Mouse (Mus musculus) macrophage (primary cell): Measurements from ENCODE around the gene Slc22a8. TPM values are rescaled to one million over a fixed set of nuclear protein-coding genes. Genes with fewer than 3 reads are reported as not detected.

Experiments
- H3K27ac ChIP-seq: fragments of 350-480 bp; formaldehyde crosslinking; 2 replicates; pipeline ENCODE4 v1.9.0; 2021
- H3K36me3 ChIP-seq: fragments of 350-480 bp; formaldehyde crosslinking; 2 replicates; pipeline ENCODE4 v1.9.0; 2021; ENCODE audit errors: inconsistent target
- H3K4me3 ChIP-seq: fragments of 350-480 bp; formaldehyde crosslinking; 2 replicates; pipeline ENCODE4 v1.9.0; 2021; ENCODE audit errors: inconsistent target
- H3K79me2 ChIP-seq: fragments of 350-480 bp; formaldehyde crosslinking; 2 replicates; pipeline ENCODE4 v1.9.0; 2021; ENCODE audit errors: inconsistent target
- WGBS: methylation state at CpG from one replicate; pipeline ENCODE4 v1.1.7; 2026; ENCODE audit warnings: inconsistent platforms; ENCODE audit not compliant: missing documents; 5-methylcytosine and 5-hydroxymethylcytosine counted together
- polyA plus RNA-seq: library from polyadenylated mRNA; stranded (reverse); fragments of 250-400 nt; gene quantifications from 3 replicates; pipeline ENCODE4 v1.2.4, GENCODE M21; 2018; ENCODE audit warnings: inconsistent platforms

Slc22a8 gene
- polyA plus RNA-seq, 1 experiment from 2014 or later: not detected

DNA sequence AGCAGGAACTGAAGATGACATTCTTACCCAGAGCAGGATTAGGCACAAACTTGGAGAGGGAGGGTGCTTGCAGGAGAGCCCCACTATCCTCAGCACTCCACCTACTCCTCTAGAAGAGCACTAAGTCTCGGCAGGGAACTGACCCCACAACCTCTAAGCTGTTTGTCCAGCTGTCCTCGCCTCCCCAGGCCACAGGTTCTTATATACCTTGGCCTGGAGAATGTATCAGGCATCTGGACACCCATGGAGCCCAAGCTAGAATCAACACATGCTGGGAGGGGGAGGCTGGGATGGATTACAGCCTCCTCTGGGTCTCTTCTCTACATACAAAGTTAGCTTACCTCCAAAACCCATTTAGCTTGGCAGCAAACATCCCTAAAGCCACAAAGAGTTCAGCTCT, 23.3 kb downstream of the Slc22a8 start:
- WGBS: 82% methylated on average over 2 of the region's 2 CpGs

DNA sequence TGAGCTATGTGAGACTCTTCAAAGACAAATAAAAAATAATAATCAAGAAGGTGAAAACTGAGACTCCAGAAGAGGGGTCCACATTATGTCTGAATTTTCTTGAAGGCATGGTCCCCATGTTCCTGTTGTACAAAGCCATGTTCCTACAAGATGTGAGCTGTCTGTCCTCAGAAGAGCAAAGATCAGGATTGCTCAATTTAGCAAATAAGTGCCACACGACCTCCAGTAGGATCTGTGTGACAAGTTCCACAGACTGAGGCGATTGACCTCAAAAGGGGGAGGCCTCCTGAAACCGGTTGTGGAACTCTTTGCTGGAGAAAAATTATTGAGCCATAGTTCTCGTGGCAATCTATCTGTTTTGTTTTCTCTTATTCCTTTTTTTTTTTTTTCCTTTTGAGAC, 25.3 kb downstream of the Slc22a8 start:
- 43% methylated on average over 3 of the region's 4 CpGs for WGBS
- Histone ChIP-seq H3K4me3 (no peak overlapping the region), H3K79me2 (no peaks in the 10 kb centered on the region), H3K36me3 (no peaks in the 10 kb centered on the region), H3K27ac (no peak overlapping the region)

More for the DNA sequence above, 23.3 kb downstream of the Slc22a8 start:
- Histone ChIP-seq H3K27ac (no peak overlapping the region), H3K36me3 (no peaks in the 10 kb centered on the region), H3K79me2 (no peaks in the 10 kb centered on the region), H3K4me3 (no peak overlapping the region)

DNA sequence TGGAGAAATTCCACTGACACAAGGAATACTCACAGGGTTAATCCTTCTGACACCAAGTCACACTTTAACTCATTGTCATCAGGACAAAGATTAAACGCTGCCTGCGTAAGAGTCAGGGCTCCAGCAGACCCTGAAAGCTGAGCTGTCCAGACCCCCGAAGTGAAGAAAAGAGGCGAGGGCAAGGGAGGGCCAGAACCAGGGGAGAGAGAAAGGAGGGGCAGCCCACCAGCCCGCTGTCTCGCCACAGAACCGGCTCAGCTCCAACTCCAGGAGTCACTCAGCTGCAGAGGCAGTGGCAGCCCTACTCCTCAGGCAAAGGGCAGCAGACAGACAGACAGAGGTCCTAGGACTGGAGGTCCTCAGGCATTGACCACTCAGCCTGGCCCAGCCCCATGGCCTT, 26.9 kb downstream of the Slc22a8 start, which contains the start of gene Slc22a6:
Gene Slc22a6, plus strand, starts transcription at position 136 of the 400 bp plus-strand sequence.
- Histone ChIP-seq H3K79me2 (no peaks in the 10 kb centered on the region), H3K36me3 (no peaks in the 10 kb centered on the region), H3K27ac (no peak within 1 kb of the TSS), H3K4me3 (no peak within 1 kb of the TSS)
- 85% methylated on average over 6 of the region's 7 CpGs for WGBS

DNA sequence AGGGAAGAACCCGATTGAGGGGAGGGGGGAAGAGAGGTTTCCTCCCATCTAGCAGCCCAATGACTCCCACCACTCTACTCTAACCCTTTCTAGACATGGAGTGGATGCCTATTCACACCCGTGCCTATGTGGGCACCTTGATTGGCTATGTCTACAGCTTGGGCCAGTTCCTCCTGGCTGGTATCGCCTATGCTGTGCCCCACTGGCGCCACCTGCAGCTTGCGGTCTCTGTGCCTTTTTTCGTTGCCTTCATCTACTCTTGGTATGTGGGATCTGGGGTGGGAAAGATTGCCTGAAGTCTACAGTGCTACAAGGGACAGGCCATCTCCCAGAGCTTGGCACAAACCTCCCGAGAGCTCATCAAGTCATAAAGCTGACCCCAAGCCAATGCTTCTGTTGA, 30.0 kb downstream of the Slc22a8 start:
- WGBS: 98% methylated on average over 7 of the region's 7 CpGs
- H3K36me3 ChIP-seq: no peaks in the 10 kb centered on the region
- H3K79me2 ChIP-seq: no peaks in the 10 kb centered on the region
- no peak overlapping the region for H3K4me3 ChIP-seq
- no peak overlapping the region for H3K27ac ChIP-seq

DNA sequence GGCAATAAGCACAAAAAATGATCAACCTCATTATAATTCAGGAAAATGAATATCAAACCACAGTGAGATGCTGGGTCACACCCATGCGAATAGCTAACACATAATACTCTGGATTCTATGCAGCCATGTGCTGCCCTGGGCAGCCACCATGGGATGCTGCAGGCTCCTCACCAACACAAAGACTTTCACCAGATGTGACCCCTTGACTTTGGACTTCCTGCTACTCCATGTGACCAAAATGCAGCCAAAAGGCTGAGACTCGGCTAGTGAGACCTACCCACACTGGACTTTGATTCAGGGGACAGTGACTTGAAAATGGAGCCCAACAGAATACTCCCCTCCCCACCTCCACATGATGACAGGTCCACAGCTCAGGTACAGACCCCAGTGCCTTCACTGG, 39.2 kb downstream of the Slc22a8 start:
- Histone ChIP-seq H3K27ac (no peak overlapping the region), H3K36me3 (no peaks in the 10 kb centered on the region), H3K79me2 (no peaks in the 10 kb centered on the region), H3K4me3 (no peak overlapping the region)
- WGBS: 88% methylated on average over 2 of the region's 2 CpGs

DNA sequence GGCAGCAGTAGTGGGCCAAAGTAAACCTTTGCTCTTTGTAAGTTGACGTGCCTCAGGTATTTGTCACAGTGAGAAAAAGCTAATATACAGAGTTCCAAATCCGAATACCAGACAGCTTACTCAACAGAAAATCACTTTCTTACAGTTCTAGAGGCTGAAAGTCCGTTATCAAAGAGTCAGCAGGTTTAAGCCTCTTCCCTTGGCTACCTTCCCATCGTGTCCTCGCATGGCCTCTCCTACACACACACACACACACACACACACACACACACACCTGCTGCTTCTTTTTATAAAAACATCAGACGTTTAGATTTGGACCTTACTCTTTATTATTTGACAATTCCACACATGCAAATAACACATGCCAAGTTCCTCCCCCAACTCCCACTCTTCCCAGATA, 39.8 kb downstream of the Slc22a8 start:
- no peaks in the 10 kb centered on the region for H3K79me2 ChIP-seq
- 90% methylated on average over 6 of the region's 6 CpGs for WGBS
- no peaks in the 10 kb centered on the region for H3K36me3 ChIP-seq
- H3K27ac ChIP-seq: no peak overlapping the region
- no peak overlapping the region for H3K4me3 ChIP-seq

DNA sequence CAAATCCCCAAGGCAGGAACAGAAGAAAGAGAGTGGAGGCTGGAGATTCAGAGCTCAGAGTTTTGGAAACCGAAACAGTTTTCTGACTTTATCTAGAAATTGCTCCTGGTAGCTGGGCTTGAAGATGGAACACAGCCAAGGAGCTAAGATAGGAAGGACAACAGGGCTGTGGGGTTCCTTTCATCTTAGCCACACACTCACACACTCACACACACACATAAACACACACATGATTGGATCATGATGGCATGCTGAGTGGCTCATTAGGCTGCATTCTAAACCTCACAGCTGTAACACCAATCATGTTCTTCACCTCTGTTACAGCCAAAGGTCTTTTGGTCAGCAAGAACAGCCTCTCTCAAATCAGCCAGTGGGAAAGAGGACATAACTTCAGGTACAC, 41.0 kb downstream of the Slc22a8 start:
- WGBS: 76% methylated on average over 1 of the region's 1 CpGs
- no peak overlapping the region for H3K27ac ChIP-seq
- no peak overlapping the region for H3K4me3 ChIP-seq
- no peaks in the 10 kb centered on the region for H3K79me2 ChIP-seq
- H3K36me3 ChIP-seq: no peaks in the 10 kb centered on the region

DNA sequence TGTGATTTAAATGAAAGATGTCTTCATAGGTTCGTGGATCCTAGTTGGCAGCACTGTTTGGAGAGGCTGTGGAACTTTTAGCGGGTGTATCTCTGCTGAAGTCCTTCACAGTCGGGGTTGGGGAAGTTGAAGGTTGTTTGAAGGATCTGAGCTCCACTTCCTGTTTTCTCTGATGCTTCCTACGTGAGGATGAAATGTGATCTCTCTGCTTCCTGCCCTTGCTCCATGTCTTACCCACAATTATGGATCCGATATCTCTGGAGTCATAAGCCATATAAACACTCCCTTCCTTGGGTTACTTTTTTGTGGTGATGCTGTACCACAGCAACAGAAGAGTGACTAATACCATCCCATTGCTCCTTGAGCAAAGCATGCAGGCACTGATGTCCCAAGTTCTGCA, 51.0 kb downstream of the Slc22a8 start:
- WGBS: 1% methylated on average over 5 of the region's 5 CpGs
- no peak overlapping the region for H3K27ac ChIP-seq
- no peaks in the 10 kb centered on the region for H3K79me2 ChIP-seq
- no peak overlapping the region for H3K4me3 ChIP-seq
- H3K36me3 ChIP-seq: no peaks in the 10 kb centered on the region

DNA sequence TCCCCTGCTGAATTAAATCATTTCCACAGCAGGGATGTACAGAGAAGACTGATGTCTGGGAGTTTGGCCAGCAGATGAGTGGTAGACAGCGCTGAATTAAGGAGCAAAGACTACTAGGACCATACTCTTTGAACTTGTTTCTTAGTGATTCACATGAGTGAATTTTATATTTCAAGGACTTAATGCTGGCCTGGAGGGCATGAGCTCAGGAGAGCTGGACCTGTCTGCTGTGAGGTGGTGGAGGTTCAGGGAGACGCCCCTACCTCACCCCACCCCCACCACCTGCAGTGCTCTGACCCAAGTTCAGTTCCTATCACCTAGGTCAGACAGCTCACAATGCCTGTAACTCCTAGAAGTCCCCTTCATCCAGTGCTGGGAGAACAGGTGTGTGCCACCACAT, 55.3 kb downstream of the Slc22a8 start:
- H3K27ac ChIP-seq: no peak overlapping the region
- H3K4me3 ChIP-seq: no peak overlapping the region
- H3K79me2 ChIP-seq: no peaks in the 10 kb centered on the region
- WGBS: 90% methylated on average over 2 of the region's 2 CpGs
- no peaks in the 10 kb centered on the region for H3K36me3 ChIP-seq

DNA sequence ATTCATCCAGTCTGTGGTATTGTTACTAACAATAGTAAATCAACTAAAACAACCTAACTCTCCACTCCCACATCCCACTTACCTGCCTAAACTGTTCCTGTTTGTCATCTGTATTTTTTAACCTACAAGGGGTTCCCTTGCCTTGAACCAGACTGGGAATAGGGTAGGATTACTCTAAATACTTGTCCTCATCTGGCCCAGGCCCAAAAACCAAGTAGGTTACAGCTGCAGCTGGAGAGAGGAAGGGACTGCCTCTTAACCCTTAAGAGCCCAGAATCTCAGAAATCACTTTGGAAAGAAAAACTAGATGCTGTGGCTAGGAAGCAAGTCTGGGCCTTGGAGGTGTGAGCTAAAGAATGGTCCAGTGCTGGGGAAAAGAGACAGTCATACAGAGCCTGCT, 64.8 kb downstream of the Slc22a8 start:
- no peaks in the 10 kb centered on the region for H3K79me2 ChIP-seq
- H3K27ac ChIP-seq: no peak overlapping the region
- no peaks in the 10 kb centered on the region for H3K36me3 ChIP-seq
- H3K4me3 ChIP-seq: no peak overlapping the region

DNA sequence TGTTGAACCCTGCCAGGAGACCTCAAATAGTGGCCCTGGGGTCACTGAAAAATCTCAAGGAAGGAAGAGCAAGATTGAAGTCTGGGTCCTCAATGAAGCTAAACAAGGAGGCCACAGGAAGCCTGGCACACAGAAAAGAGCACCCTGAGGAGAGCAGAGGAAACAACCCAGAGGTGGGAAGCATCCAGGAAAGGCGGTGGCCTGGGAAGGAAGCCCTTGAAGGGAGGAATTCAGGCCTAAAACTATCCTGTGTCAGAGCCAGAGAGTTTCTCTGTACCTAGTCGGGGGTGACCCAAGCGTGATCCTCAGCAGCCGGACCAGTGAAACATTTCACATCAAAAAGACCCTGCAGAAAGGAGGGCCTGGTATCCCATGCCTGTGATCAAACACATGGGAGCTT, 65.3 kb downstream of the Slc22a8 start:
- Histone ChIP-seq H3K27ac (no peak overlapping the region), H3K36me3 (no peaks in the 10 kb centered on the region), H3K4me3 (no peak overlapping the region), H3K79me2 (no peaks in the 10 kb centered on the region)
- 82% methylated on average over 4 of the region's 4 CpGs for WGBS

Other genes starting within 250 kb of the Slc22a8 start
- gene Slc22a30, start 186.1 kb upstream of the Slc22a8 start, polyA plus RNA-seq: not detected in 3 replicates
- gene Slc22a6, start 26.8 kb downstream of the Slc22a8 start, polyA plus RNA-seq: not detected in 3 replicates
- not detected in 3 replicates for gene Chrm1, start 72.5 kb downstream of the Slc22a8 start, polyA plus RNA-seq
- 384 to 539 TPM (median 494 TPM) in 3 replicates for gene Slc3a2, start 132.1 kb downstream of the Slc22a8 start, polyA plus RNA-seq
- 16.3 to 42.4 TPM (median 18.1 TPM) in 3 replicates for gene Wdr74, start 144.6 kb downstream of the Slc22a8 start, polyA plus RNA-seq
- gene 1700092M07Rik, start 149.5 kb downstream of the Slc22a8 start, polyA plus RNA-seq: not detected in 3 replicates
- 32.3 to 65.9 TPM (median 61.9 TPM) in 3 replicates for gene Stx5a, start 150.2 kb downstream of the Slc22a8 start, polyA plus RNA-seq
- gene Nxf1, start 165.8 kb downstream of the Slc22a8 start, polyA plus RNA-seq: 68.7 to 115 TPM (median 96.9 TPM) in 3 replicates
- 14.9 to 33.7 TPM (median 26.6 TPM) in 3 replicates for gene Tmem223, start 179.7 kb downstream of the Slc22a8 start, polyA plus RNA-seq
- 70.7 to 93.4 TPM (median 87.5 TPM) in 3 replicates for gene Tmem179b, start 183.2 kb downstream of the Slc22a8 start, polyA plus RNA-seq
- gene Taf6l, start 195.2 kb downstream of the Slc22a8 start, polyA plus RNA-seq: 11.3 to 16.9 TPM (median 15.6 TPM) in 3 replicates
- gene Polr2g, start 207.3 kb downstream of the Slc22a8 start, polyA plus RNA-seq: 87.6 to 127 TPM (median 98.0 TPM) in 3 replicates
- gene Zbtb3, start 211.3 kb downstream of the Slc22a8 start, polyA plus RNA-seq: 1.5 to 2.4 TPM (median 2.0 TPM) in 3 replicates
- gene Ttc9c, start 228.1 kb downstream of the Slc22a8 start, polyA plus RNA-seq: 25.0 to 30.5 TPM (median 30.3 TPM) in 3 replicates
- 74.0 to 130 TPM (median 81.5 TPM) in 3 replicates for gene Hnrnpul2, start 228.8 kb downstream of the Slc22a8 start, polyA plus RNA-seq
- gene AC129217.1, start 238.5 kb downstream of the Slc22a8 start, polyA plus RNA-seq: 44.3 TPM in 1 of 3 replicates, not detected in the others
- gene Bscl2, start 246.2 kb downstream of the Slc22a8 start, polyA plus RNA-seq: 72.1 to 121 TPM (median 102 TPM) in 3 replicates
- gene Gng3, start 247.9 kb downstream of the Slc22a8 start, polyA plus RNA-seq: not detected in 3 replicates